In genomic region chr13:80514171-80514981, GRCm38 (mm10) we compare ENCODE assay signal across 15 mouse cellular contexts.
DNase-seq lines count a peak whose midpoint lies in the region; ATAC-seq and TF ChIP-seq lines count a peak whose summit lies in the region.
"Had no signal": no experiment of that assay in that cellular context is flagged by ENCODE, and none has a peak within 500 bp of the region (broad histone marks: within the 10 kb centered on the region; RNA-seq: fewer than 3 reads in every experiment).

No protein-coding gene starts in this region.

- no peaks in the 10 kb centered on the region for H3K9me3 ChIP-seq in forebrain, embryonic 13.5 days (replicated peaks)
- no peaks in the 10 kb centered on the region for H3K9me3 ChIP-seq in hindbrain, embryonic 16.5 days (ENCODE audit: control insufficient read depth, low read length)
- no peaks in the 10 kb centered on the region for H3K9me3 ChIP-seq in neural tube, embryonic 12.5 days
- no peaks in the 10 kb centered on the region for H3K9me3 ChIP-seq in intestine, postnatal 0 days (ENCODE audit: control insufficient read depth)
- H3K9me3 ChIP-seq: embryonic facial prominence, embryonic 10.5 days; kidney, embryonic 15.5 days; liver, embryonic 13.5 days had no signal

- no peak for TF ChIP-seq CTCF in brain, embryonic 14.5 days (IDR thresholded peaks at IDR 0.05; ENCODE audit: borderline replicate concordance, extremely low read depth, insufficient read depth, insufficient read length)
- TF ChIP-seq CTCF in intestine, postnatal 0 days (IDR thresholded peaks at IDR 0.05; ENCODE audit: low read depth), result no peak

- no peak overlapping the region for H3K9ac ChIP-seq in forebrain, embryonic 13.5 days
- no peak overlapping the region for H3K9ac ChIP-seq in hindbrain, embryonic 16.5 days (ENCODE audit: low read depth, low read length)
- no peak overlapping the region for H3K9ac ChIP-seq in neural tube, embryonic 12.5 days
- no peak overlapping the region for H3K9ac ChIP-seq in intestine, postnatal 0 days (ENCODE audit: low read depth, low read length)
- H3K9ac ChIP-seq: kidney, embryonic 15.5 days; liver, embryonic 13.5 days had no signal

- H3K27me3 ChIP-seq in forebrain, embryonic 13.5 days, result no peaks in the 10 kb centered on the region
- H3K27me3 ChIP-seq in hindbrain, embryonic 16.5 days (replicated peaks; ENCODE audit: control insufficient read depth, insufficient read depth, low read length), result no peaks in the 10 kb centered on the region
- no peaks in the 10 kb centered on the region for H3K27me3 ChIP-seq in neural tube, embryonic 12.5 days (replicated peaks)
- no peaks in the 10 kb centered on the region for H3K27me3 ChIP-seq in intestine, postnatal 0 days (replicated peaks; ENCODE audit: control insufficient read depth, insufficient read depth, low read length)
- H3K27me3 ChIP-seq: kidney, embryonic 15.5 days; liver, embryonic 13.5 days had no signal

- peaks cover 9% of the 10 kb centered on the region for H3K4me1 ChIP-seq in forebrain, embryonic 13.5 days
- no peaks in the 10 kb centered on the region; the same call in 1 of the 2 replicates for H3K4me1 ChIP-seq in hindbrain, embryonic 16.5 days (ENCODE audit: control insufficient read depth, insufficient read depth, low read depth, low read length)
- H3K4me1 ChIP-seq in neural tube, embryonic 12.5 days, result no peaks in the 10 kb centered on the region
- H3K4me1 ChIP-seq in intestine, postnatal 0 days (replicated peaks; ENCODE audit: control insufficient read depth, insufficient read depth, low read length), result no peaks in the 10 kb centered on the region
- H3K4me1 ChIP-seq: embryonic facial prominence, embryonic 10.5 days; kidney, embryonic 15.5 days; liver, embryonic 13.5 days had no signal

- 17% methylated on average over 3 of the region's 3 CpGs for WGBS in forebrain, embryonic 13.5 days
- WGBS in hindbrain, embryonic 16.5 days, result 23% methylated on average over 3 of the region's 3 CpGs
- 32% methylated on average over 3 of the region's 3 CpGs for WGBS in neural tube, embryonic 12.5 days
- 65% methylated on average over 3 of the region's 3 CpGs for WGBS in intestine, postnatal 0 days

- no peaks in the 10 kb centered on the region for H3K36me3 ChIP-seq in forebrain, embryonic 13.5 days (ENCODE audit: poor library complexity, severe bottlenecking)
- H3K36me3 ChIP-seq in hindbrain, embryonic 16.5 days (ENCODE audit: control insufficient read depth, insufficient read depth, low read length), result no peaks in the 10 kb centered on the region
- H3K36me3 ChIP-seq in neural tube, embryonic 12.5 days, result no peaks in the 10 kb centered on the region
- H3K36me3 ChIP-seq in intestine, postnatal 0 days (ENCODE audit: control insufficient read depth, insufficient read depth), result no peaks in the 10 kb centered on the region
- H3K36me3 ChIP-seq: embryonic facial prominence, embryonic 10.5 days; kidney, embryonic 15.5 days; liver, embryonic 13.5 days had no signal

- TF ChIP-seq POLR2A in brain, embryonic 14.5 days (IDR thresholded peaks at IDR 0.05; ENCODE audit: borderline replicate concordance, extremely low read depth, insufficient read depth, insufficient read length, poor library complexity, severe bottlenecking), result no peak

- H3K4me2 ChIP-seq in forebrain, embryonic 13.5 days, result no peak overlapping the region
- H3K4me2 ChIP-seq in hindbrain, embryonic 16.5 days (ENCODE audit: low read length), result no peak overlapping the region
- H3K4me2 ChIP-seq in neural tube, embryonic 12.5 days (replicated peaks), result no peak overlapping the region
- H3K4me2 ChIP-seq in intestine, postnatal 0 days (replicated peaks; ENCODE audit: low read depth), result no peak overlapping the region
- H3K4me2 ChIP-seq: kidney, embryonic 15.5 days; liver, embryonic 13.5 days had no signal

- no peak overlapping the region; the same call in 1 of the 2 replicates for H3K27ac ChIP-seq in forebrain, embryonic 13.5 days
- H3K27ac ChIP-seq in hindbrain, embryonic 16.5 days (ENCODE audit: low read depth, low read length), result no peak overlapping the region
- no peak overlapping the region for H3K27ac ChIP-seq in neural tube, embryonic 12.5 days
- no peak overlapping the region for H3K27ac ChIP-seq in intestine, postnatal 0 days (ENCODE audit: low read depth, low read length)
- H3K27ac ChIP-seq: embryonic facial prominence, embryonic 10.5 days; kidney, embryonic 15.5 days; liver, embryonic 13.5 days had no signal

- no peak overlapping the region for H3K4me3 ChIP-seq in forebrain, embryonic 13.5 days
- no peak overlapping the region for H3K4me3 ChIP-seq in hindbrain, embryonic 16.5 days (ENCODE audit: low read length)
- H3K4me3 ChIP-seq in neural tube, embryonic 12.5 days, result no peak overlapping the region
- H3K4me3 ChIP-seq in intestine, postnatal 0 days (ENCODE audit: low read depth, low read length), result no peak overlapping the region
- H3K4me3 ChIP-seq: embryonic facial prominence, embryonic 10.5 days; erythroblast, embryonic 14.5 days; kidney, embryonic 15.5 days; liver, embryonic 13.5 days had no signal

- peak; percentile 67 for DNase-seq in brain, embryonic 14.5 days (ENCODE audit: low read depth)
- no peak for DNase-seq in adrenal gland, adult 8-10 months
- no peak for DNase-seq in gastrocnemius, adult 8-10 months (ENCODE audit: low spot score in 2 of 2)
- DNase-seq: adrenal gland, postnatal 25 days; cerebellum, postnatal 14 days; heart, adult 18-20 months; liver, embryonic 13.5 days had no signal

- peak; percentile 72 for ATAC-seq in forebrain, embryonic 13.5 days
- peak; percentile 93 for ATAC-seq in hindbrain, embryonic 16.5 days
- peak; percentile 88 for ATAC-seq in neural tube, embryonic 12.5 days (ENCODE audit: low FRiP score, low read depth)
- no peak for ATAC-seq in intestine, postnatal 0 days
- ATAC-seq: inflammation-experienced regulatory T-cells, adult 6 months had no signal
